Mouse (Mus musculus) 3134 (cell line): Measurements from ENCODE around the gene Wfdc5.

Experiments
- DNase-seq: peaks from one replicate; pipeline ENCODE4 v3.0.0-alpha.2; 2011; ENCODE audit warnings: low spot score; ENCODE audit not compliant: insufficient read length; ENCODE audit errors: extremely low read depth

The Wfdc5 gene

GRCm38 (mm10) chr2:164175850-164176249 lies 6.7 kb downstream of the Wfdc5 start:
- DNase-seq: no peak

DNA sequence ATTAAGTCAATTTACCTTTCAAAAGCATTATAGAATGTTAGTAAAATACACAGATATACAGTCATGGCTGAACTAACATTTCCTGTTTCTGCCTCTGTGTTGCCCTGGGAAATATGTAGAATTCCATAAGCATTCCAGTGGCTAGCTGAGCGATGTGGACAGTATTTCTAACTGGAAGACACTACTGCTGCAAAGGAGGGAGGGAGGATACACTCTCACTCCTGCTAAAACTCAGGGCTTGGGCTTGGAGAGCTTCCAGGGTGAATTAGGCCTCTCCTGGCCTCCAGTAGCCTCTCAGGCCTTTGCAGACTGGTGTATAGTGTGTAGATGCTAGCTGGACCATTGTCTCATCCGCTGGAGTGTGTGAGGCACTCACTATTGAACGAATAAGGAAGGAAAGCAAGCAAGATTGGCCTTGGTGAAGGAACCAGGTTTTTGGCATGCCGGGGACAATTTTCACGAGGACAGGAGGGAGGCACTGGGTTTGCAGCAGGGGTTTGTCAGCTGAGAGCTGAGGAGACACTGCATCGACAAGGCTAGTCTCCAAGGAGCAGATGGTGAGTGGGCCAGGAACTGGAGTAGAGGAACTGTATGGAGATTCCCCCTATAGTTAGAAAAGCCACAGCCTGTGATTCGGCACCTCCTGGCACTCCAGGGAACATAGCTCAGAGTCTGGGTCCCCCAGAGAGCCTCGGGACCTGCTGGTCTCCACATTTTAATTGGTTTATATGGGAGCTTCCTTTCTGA lies 7.7 kb downstream of the Wfdc5 start:
- DNase-seq: no peak

DNA sequence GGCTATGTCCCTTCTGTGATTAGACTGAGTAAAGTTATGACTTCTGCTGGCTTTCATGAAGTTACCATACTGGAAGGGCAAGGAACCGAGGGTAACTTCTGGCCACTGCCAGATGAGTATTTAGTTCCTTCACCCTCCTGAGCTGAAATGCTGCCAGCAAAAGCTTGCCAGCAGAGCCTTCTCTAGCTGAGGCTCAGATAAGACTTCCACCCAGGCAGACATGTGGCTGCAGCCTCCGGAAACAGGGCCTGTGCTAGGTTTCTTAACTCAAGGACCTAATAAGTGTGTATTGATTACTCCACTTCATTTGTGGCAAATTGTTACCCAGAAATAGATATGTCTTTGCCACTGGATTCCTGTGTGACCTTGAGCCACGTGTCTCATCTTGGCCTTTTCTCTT lies 9.1 kb downstream of the Wfdc5 start:
- no peak for DNase-seq

GRCm38 (mm10) chr2:164170902-164171301 lies 11.6 kb downstream of the Wfdc5 start, which contains the start of gene Kcns1:
Gene Kcns1 (minus strand): TSS chr2:164171113.
- DNase-seq: no peak

DNA sequence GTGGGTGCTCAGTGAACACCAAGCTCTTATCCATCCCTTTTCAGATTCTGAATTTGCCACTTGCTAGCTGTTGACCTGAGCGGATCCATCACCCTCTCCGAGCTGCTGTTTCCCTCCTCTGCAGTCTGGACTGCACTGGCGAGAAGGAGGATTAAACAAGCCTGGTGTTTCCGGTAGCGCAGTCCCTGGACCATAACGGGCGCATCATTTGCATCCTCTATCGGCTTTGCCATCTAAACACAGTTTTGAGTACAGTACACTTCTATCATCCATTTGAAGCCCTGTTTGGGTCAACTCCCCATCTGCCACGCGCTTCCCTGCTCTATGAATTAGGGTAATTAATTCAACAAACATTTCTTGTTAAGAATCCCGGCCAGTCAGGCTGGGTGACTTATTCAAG lies 12.2 kb downstream of the Wfdc5 start:
- DNase-seq: no peak

DNA sequence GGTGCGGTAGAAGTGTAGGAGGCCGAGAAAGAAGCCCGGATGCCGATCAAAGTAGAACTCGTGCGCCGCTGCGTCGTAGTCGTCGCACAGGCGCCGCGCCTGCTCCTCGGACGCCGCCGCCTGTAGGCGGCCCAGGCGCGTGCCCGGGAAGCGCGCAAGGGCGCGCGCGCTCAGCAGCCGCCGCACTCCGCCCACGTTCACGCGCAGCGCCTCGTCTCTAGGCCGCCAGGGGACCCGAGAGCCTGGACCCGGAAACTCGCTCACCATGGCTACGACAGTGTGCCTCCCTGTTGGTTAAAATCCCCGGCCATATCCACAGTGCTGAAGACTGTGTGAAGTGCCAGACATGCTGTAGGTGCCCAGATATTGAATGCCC lies 14.0 kb downstream of the Wfdc5 start:
- DNase-seq: no peak

DNA sequence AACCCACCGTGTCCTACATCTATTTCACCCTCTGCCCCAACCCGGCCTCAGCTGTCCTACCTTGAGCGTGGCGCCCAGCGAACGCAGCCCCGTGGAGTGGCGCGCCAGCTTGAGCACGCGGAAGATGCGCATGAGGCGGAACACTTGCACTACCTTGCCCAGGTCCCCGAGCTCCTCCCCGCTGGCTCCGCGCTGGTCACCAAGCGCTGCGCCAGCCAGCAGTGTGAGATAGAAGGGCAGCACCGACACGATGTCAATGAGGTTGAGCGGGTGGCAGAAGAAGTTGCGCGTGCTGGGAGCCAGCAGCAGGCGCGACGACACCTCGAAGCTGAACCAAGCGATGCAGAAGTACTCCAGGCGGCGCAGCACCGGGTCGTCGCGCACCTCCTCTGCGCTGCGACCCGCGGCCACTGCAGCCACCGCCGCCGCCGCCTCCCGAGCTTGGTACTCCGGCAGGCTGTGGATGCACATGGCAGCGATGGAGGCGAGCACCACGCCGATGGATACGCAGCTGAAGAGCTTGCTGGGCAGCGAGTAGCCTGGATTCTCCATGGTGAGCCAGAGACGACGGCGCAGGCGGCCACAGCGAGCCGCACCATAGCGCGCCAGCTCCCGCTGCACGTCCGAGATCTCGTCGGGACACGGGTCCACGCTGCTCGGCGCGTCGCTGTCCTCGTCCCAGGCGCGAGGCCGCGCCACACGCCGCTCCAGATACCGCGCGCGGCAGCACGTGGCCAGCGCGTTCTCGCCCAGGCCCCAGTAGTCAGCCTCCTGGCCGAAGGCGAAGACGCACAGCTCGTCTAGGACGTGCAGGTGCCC lies 14.6 kb downstream of the Wfdc5 start:
- DNase-seq: no peak

DNA sequence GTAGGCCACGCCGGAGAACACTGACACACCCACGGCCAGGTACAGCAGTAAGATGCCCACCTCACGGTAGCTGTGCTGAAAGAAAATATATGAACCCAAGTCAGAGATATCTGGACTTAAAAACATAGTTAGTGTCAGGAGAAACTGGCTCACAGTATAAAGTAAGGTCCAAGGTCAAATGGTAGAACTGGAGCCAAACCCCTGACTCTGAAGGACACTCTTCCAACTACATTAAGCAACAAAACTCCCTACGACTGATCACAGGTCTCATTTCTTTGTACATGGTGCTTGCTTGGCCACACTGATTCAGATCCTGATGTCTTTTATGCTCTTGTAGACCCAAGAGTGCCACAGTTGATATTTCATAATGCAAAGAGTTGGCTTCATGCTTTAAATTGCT lies 17.6 kb downstream of the Wfdc5 start:
- no peak for DNase-seq

GRCm38 (mm10) chr2:164161515-164162055 lies 21.0 kb downstream of the Wfdc5 start:
- no peak for DNase-seq

GRCm38 (mm10) chr2:164158838-164159237 lies 23.7 kb downstream of the Wfdc5 start:
- no peak for DNase-seq

GRCm38 (mm10) chr2:164156158-164156557 lies 26.4 kb downstream of the Wfdc5 start:
- DNase-seq: no peak

GRCm38 (mm10) chr2:164154007-164154406 lies 28.5 kb downstream of the Wfdc5 start:
- no peak for DNase-seq

GRCm38 (mm10) chr2:164152341-164152740 lies 30.2 kb downstream of the Wfdc5 start:
- DNase-seq: no peak

- DNase-seq: no peak
These were observed 32.3 kb downstream of the Wfdc5 start for GRCm38 (mm10) chr2:164150086-164150760.

- no peak for DNase-seq
These were observed 36.0 kb downstream of the Wfdc5 start for GRCm38 (mm10) chr2:164146556-164146955.

- DNase-seq: no peak
These were observed 38.0 kb downstream of the Wfdc5 start for GRCm38 (mm10) chr2:164144541-164144940.

DNA sequence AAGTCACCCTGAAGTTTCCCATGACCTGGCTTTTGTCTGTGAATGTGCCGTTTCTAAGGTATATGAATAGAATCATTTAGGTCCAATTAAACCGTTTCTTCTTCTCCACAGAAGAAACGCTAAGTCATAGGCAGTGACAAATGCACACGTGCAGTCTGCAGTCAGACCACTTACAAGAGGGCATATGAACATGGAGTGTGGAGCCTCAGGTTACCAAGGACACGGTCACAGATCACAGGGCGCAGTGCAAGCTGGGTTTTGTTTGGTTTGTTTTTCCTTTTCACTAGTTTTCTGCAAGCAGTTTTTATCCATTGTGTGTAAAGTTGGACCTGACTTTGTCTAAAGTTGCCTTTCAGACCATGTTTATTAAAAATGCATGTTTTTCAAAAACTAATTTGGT lies 38.5 kb downstream of the Wfdc5 start:
- no peak for DNase-seq

DNA sequence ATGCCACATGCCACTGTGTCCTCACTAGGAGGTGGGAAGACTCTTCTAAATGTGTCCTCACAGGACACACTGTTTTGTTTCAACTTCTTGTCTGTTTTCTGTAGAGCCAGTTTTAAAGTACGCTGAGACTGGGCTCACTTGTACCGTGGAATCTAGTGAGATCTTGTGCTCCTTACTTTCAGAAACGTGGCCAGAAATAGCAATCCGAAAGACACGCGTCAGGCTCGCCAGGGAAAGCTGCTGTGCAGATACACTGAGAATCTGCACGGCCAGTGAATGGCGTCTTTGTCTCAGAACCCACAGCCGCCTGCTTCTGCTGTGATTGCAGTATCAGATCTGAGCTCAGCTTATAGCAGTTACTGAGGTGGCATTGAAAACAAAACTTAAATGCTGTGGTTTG lies 40.5 kb downstream of the Wfdc5 start:
- no peak for DNase-seq

GRCm38 (mm10) chr2:164137754-164138153 lies 44.8 kb downstream of the Wfdc5 start:
- DNase-seq: no peak

DNA sequence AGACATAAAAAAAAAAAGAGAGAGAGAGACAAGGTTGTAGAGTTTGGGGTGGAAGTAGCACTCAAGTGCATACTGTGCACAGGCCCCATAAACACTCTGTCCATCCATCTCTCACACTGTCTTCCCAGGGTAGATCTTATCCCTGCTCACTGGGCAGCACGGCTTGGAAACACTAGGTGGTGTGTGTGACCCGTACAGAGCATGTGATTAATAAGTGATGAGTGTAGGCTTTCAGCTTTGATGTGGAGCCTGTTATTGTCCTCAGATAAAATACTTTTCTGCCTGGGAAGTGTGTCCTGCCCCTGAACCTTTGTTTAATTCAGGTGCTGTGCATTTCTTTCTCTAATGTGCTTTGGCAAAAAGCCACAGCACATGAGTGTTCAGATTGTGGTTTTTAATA lies 46.1 kb downstream of the Wfdc5 start:
- no peak for DNase-seq

DNA sequence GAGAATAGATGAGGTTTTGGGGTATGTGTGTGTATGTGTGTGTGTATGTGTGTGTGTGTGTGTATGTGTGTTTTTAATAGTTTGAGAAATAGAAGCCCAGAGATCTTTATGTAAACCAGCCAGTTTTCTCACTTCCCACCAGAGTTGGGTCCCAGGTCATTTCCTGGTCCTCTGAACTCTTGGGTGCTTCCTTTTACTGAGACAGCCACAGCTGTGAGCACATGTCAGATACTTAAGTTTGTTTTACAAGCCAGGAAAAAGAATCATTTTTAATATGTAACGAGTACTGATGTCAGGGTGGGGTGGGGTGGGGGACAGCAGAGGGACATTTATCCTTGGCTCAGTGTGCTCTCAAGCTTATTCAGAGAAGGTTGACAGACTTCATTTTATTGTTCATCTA lies 47.2 kb downstream of the Wfdc5 start:
- no peak for DNase-seq
